Mouse (Mus musculus) right cerebral cortex, postnatal 10 days (tissue): ENCODE measurements at regions not wholly inside any gene's neighbourhood (a gene's known extent, or its start where the extent isn't known, plus 50 kb on each side); places are given as distances from the start of the nearest gene placed in this dataset.

Source experiments
- DNase-seq, 2 experiments: peaks; one replicate each; pipeline ENCODE4 v3.0.0; 2021; ENCODE audit warnings: low spot score in 2 of 2

DNA sequence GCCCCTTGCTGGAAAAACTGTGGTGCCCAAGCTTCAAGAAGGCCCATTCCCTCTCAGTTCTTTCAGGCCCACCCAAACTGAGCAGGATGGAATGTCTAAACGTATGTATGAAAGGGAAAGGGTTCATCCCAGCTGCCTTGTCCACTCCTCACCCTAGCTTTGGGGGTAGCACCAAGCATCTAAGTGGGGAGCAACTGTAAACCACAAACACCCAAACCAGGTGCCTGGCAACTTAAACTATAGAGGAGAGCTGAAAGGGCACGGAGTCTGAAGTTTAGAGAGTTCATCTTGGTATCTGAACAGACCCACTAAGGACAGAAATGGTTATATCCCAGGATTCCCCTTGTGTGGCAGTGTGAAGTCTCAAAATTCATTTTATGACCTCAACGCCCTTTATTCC, 90.1 kb upstream of the Ssbp2 start:
- DNase-seq, result no peak

DNA sequence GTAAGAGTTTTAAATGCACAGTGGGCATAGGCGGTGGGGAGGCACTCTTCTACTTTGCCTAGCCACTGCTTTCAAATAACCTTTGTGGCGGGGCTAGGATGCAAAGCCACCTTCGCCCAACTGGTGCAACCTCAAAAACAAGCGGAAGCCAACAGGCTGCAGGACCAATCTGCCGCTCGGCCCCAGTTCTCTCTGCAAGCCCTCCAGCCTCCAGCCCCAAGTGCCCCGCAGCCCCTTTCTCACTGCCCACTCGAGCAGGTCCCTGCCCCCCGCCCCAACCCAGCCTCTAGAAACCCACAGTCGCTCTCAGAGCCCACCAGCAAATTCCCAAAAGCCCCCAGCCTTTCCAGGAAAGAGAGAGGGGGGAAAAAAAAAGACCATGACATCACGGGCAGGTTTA, 89.6 kb upstream of the Ssbp2 start:
- peak; percentile 40 to 49 for DNase-seq

DNA sequence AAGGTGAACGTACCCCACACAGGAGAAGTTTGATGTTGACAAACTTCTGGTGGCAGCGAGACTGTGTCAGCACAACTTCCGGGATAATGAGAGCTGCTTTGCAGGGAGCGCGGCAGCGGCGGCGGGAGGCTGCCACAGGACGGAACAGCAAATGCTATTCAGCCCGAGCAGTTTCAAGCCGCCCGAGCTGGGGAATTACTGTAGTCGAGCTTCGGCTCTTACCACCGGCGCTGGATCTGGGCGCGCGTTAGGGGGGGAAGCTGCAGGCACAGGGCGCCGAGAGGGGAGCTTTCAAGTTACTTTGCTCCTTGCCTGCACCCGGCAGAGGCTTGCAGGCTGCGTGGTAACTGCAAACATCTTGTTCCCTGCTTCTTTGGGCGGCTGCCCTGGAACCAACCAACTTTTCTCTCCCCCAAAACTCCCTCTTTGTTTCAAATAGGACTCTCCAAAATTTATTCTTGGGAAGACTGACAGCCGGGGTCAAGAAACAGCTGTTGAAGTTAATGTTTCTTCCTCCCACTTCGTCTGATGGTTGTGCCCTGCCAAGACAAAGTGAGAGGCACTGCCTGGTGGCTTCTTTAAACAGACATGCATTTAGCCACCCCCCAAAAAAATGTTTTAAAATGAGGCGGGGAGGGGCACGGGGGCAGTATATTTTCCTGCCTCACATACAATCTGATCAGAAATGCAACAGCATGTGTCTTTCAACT, 89.0 kb upstream of the Ssbp2 start:
- DNase-seq, result peak; percentile 98

DNA sequence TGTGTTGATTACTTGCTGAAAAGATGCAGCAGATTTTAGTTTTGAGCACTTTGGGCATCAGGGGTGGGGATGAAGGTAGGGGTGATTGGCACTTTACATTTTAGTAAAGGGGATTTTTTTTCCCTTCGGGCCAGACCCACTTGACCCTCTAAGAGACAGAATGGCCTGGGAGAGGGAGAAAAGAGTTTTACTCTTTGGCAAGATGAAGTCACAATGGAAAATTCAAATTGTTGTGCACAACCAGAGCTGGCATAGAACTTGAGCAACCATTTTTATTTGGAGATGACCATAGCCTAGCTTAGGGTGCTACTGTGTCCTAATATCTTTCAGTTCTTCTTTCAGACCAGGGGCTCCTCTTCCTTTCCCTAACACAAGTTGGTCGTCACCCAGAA, 88.5 kb upstream of the Ssbp2 start:
- DNase-seq, result no peak

DNA sequence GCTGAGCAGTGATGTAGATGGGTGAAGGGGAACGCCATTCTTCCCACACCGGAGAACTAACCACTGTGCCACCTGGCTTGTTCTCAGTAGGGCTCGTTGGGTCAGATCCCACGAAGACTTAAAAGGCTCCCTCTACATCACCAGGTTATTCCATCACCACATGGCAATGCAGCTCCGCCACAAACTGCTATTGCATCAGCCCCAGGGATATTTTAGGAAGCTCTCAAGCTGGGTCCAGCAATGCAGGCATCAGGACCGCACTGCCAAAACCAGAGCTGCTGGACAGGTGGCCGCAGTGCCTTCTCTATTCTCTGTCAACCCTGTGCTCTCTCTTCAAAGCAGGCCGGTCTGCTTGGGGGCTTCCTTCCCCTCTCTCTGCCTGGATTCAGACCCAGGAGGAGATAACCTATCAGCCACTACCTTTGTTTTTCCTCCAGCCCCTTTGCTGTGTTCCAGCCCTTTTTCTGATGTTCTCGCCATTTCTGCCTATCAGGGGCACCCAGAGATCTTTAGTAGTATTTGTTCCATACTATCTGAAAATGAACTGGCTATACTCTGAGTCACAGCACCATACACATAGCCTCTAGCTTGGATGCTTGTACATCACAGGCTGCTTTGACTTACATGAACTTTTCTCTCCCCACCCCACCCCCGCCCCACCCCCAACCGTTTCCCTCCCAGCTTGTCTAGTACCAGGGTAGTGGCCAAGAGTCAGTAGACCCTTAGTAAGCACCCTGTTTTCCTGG, 87.8 kb upstream of the Ssbp2 start:
- peak; percentile 39 to 40 for DNase-seq

DNA sequence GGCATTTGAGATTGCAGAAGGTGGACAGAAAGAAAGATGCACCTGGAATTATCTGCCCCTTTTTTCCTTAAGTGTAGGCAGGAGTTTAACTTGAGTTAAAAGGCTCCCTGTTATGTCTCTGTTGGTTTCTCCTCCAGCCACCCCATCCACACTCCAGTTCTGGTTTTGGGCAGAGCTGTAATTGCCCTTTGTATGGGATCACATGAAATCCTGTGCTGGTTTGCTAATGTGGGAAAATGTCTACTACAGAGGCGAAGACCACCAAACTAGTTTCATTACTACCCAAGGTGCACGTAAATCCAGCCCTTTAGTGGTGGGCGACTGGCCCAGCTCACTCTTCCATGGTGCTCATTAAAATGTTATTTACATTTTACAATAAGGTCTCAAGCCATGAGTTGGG, 85.9 kb upstream of the Ssbp2 start:
- DNase-seq, result peak; percentile 42 to 51

DNA sequence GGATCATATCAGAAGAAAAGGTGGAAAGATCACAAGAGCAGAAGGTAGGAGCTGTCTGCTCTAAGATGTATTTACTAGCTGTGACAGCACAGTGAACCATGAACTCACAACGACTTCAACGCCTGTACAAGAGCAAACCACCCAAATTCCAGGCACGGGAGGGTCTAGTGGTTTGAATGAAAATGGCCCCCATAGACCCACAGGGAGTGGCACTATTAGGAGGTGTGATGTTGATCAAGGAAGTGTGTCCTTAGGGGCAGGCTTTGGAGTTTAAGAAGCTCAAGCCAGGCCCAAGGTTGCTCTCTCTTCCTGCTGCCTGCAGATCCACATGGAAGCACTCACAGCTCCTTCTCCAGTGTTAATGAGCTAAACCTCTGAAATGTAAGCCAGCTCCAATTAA, 83.5 kb upstream of the Ssbp2 start:
- no peak for DNase-seq

DNA sequence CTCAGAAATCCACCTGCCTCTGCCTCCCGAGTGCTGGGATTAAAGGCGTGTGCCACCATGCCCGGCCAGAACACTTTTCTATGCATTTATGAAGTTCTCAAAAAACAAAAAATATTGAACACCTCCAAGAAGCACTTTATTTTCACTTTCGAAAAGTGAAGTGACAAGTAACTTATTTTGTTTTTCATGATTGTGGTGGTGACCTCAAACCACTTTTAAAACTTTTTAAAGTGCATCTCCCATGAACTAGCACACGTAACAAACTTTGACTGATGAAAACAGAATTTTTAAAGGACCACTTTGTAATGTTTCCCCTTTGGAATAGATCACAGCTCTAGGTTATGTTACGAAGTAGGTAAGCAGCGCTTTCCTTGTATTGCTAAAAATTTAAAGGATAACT, 82.7 kb upstream of the Ssbp2 start:
- no peak for DNase-seq

DNA sequence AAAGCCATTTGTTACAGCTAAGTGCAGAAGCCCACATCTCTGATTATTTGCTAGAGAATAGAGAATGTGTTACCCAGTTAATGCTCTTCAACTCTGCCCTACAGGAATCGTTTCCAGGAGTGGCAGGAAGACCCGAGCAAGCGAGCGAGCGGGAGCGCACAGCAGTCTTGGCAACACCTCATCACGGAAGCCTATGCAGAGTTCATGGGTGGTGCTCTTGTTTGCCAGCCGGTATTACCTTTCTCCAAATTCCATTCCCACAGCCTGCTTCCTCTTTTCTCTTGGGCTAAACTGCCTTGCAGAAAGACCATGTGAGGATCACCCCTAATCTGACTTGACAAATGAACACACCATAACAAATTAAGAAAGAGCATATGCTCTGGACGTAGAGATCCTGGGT, 82.1 kb upstream of the Ssbp2 start:
- DNase-seq, result no peak

DNA sequence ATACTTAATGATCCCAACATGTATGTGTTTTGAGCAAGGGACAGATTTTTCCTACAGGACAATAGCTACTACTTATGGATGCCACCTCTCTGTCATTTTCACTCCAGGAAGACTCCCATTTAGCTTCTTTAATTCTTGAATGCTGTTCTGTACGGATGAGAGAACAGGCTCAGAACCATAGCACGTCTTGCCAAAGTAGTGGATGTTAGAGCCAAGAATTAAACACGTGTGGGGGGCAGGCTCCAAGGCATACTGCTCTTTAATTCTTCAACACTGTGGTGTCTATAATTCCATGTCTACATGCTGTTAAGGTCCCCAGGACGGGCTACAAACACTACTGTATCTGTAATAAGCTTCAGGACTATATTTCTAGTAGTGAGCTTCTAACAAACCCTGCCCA, 74.7 kb upstream of the Ssbp2 start:
- DNase-seq, result no peak

DNA sequence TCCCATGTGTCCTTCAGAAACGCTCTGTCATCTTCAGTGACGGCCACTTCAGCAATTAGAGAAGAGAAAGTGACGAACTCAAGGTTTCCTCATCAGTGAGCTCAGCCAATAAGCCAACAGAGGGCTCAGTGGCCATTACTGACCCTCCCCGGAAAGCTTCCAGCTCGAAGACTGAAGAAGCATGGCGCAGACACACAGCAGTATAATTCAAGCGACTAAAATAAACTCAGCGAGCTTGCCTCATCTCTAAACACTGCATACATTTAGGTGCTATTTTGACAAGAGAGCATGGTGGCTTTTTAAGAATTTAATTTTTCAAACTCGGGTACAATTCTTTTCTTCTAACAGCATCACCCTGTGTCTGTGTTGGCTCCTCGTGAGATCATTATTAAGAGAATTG, 72.2 kb upstream of the Ssbp2 start:
- DNase-seq, result peak; percentile 55 to 63

DNA sequence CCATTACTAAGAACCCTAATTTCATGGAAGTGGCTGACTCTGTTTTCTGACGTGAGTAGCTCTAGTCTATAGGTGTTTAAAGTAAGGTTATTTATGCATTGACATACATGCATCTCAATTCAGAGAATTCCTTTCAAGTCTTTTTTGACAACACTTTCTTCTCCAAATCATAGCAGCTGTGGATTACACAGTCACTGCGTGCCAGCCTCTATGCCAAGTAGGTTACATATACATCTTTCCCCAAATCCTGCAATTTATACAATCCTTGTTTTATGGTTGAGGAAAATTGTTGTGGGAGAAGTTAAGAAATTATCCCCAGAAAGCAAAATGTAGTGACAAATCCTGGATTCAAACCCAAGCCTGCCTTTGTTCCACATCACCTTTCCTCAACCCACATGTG, 56.5 kb upstream of the Ssbp2 start:
- no peak for DNase-seq

DNA sequence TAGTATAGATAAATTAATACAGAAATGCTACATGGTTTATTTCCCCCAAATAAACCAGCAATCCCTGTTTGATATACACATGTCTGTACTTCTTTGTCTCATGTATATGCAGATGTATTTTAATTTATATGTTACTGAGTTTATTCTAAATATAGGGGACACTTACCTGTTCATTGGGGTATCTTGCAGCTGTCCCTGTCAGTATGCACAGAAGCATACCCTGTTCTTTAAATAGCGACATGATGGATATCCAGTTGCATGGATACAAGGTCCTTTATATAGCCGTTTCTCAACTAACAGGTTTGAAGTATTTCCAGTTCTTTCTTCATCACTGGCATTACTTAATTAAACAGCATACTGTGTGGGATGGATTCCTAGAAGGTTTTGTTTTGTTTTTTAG, 55.1 kb upstream of the Ssbp2 start:
- no peak for DNase-seq

DNA sequence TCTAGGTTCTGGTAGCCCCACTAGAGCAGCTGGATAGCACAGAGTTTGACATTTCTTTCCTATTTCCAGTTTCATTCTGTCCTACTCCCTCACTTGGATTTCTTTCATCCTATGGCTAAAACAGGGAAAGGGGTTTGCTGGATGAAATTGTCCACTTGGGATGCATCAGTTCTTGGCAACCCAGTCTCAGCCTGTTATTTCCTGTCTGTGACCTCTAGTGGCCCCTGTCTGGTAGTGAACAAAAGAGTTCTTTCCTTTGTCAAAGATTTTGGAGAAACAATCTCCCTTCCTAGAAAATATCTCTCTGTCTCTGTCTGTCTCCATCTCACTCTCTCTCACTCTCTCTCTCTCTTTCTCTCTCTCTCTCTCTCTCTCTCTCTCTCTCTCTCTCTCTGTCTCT, 50.0 kb upstream of the Ssbp2 start:
- DNase-seq, result no peak
